Mouse (Mus musculus) hindbrain, postnatal 0 days (tissue): ENCODE results near the gene Dact1. TPM values are rescaled to one million over a fixed set of nuclear protein-coding genes. Genes with fewer than 3 reads are reported as not detected.

Experiments
- ATAC-seq: fragments of 200-750 bp; cut with Nextera tagmentation; 2 replicates; pipeline ENCODE4 v1.8.0; 2017; ENCODE audit warnings: mild to moderate bottlenecking, moderate TSS enrichment, moderate library complexity
- DNase-seq: peaks from one replicate; pipeline ENCODE4 v3.0.0-alpha.2; 2015; ENCODE audit warnings: low spot score
- H3K27ac ChIP-seq: fragments of 300-500 bp; sonication (generic); 2 replicates; pipeline ENCODE4 v1.5.1; 2014; ENCODE audit warnings: mild to moderate bottlenecking
- H3K27me3 ChIP-seq: fragments of 300-500 bp; sonication (generic); 2 replicates; pipeline ENCODE4 v1.6.1; 2014; ENCODE audit warnings: low read length, mixed read lengths; ENCODE audit not compliant: insufficient read depth
- H3K36me3 ChIP-seq: fragments of 300-500 bp; sonication (generic); 2 replicates; pipeline ENCODE4 v1.6.1; 2014; ENCODE audit warnings: low read length, mixed read lengths; ENCODE audit not compliant: insufficient read depth
- H3K4me1 ChIP-seq: fragments of 300-500 bp; sonication (generic); 2 replicates; pipeline ENCODE4 v1.6.1; 2014; ENCODE audit warnings: antibody characterized with exemption, low read length, mixed read lengths; ENCODE audit not compliant: insufficient read depth
- H3K4me2 ChIP-seq: fragments of 300-500 bp; sonication (generic); 2 replicates; pipeline ENCODE4 v1.6.1; 2014; ENCODE audit warnings: low read depth, mild to moderate bottlenecking, low read length, moderate library complexity, mixed read lengths
- H3K4me3 ChIP-seq: fragments of 300-500 bp; sonication (generic); 2 replicates; pipeline ENCODE4 v1.5.1; 2014; ENCODE audit warnings: low read length
- H3K9ac ChIP-seq: fragments of 300-500 bp; sonication (generic); replicated peaks from 2 replicates; pipeline ENCODE4 v1.6.1; 2014; ENCODE audit warnings: mild to moderate bottlenecking, low read length, moderate library complexity, mixed read lengths
- H3K9me3 ChIP-seq: fragments of 300-500 bp; sonication (generic); 2 replicates; pipeline ENCODE4 v1.6.1; 2016; ENCODE audit warnings: low read length, mixed read lengths
- CTCF ChIP-seq: IDR thresholded peaks from 2 replicates; pipeline ENCODE4 v1.5.1; 2016; ENCODE audit warnings: antibody characterized with exemption, control low read depth, low read depth
- WGBS: fragments of 180-500 bp; shearing (Covaris S2); extraction: QIAGEN DNeasy Blood & Tissue Kit; methylation state at CpG from one replicate; pipeline ENCODE4 v1.1.7; 2014; 5-methylcytosine and 5-hydroxymethylcytosine counted together
- polyA plus RNA-seq: library from polyadenylated mRNA; unstranded; fragments of >200 nt; fragmentation: Nextera tagmentation; extraction: Ambion mirVana; gene quantifications from 2 replicates; pipeline ENCODE4 v1.2.1, GENCODE M21; 2015
- total RNA-seq: library from RNA; depleted of rRNA; stranded (reverse); fragments of >200 nt; gene quantifications from 2 replicates; pipeline ENCODE4 v1.2.3, GENCODE M21; 2014

Gene Dact1
- total and polyA plus RNA-seq, 2 experiments from 2014 or later: 12.7 to 40.8 TPM

DNA sequence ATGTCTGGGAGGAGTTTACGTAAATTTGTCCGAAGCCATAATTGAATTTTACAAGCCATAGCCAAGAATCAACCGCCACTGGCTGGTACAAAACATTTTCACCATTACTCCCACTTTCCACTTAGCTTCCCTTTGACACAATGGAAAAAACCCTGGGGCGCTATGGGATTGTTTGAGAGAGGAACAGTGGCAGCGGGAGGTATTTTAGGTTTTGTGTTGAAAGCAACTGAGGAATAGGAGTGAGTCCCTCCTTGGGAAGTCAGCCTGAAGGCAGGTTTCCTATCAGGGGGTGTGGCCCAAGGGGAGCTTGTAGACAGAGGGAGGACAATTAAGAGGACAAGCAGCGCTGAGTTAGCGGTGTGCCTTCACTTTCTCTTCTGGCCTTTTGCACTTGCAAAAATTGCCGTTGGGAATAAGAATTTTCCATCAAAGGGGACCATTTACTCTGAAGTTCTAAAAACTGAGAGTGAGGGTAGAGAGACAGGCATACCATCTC is 38.8 kb downstream of the Dact1 start:
- no peak overlapping the region for H3K4me3 ChIP-seq
- H3K4me1 ChIP-seq: no peaks in the 10 kb centered on the region
- TF ChIP-seq CTCF: no peak
- H3K9ac ChIP-seq: no peak overlapping the region
- no peak for ATAC-seq
- H3K27ac ChIP-seq: no peak overlapping the region
- no peaks in the 10 kb centered on the region for H3K27me3 ChIP-seq
- no peaks in the 10 kb centered on the region for H3K36me3 ChIP-seq
- no peaks in the 10 kb centered on the region for H3K9me3 ChIP-seq
- WGBS: 58% methylated on average over 8 of the region's 8 CpGs
- H3K4me2 ChIP-seq: no peak overlapping the region
- no peak for DNase-seq

DNA sequence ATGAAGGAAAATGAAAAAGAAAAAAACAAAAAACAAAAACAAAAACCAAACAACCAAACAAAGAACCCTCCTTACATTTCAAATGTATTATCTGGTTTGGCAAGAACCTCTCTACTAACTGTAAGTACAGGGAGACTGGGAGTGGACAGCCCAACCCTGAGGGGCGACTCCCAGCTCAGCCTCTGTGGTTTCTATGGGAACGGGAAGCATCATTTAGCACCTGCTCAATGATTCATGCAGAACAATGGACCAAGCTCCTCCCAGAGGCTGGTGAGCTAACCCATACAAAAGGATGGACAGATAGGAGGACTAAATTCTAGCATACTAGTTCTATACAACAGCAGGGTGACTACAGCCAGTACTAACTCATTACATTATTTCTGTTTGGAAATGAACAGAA is 40.4 kb downstream of the Dact1 start:
- no peaks in the 10 kb centered on the region for H3K9me3 ChIP-seq
- no peaks in the 10 kb centered on the region for H3K27me3 ChIP-seq
- no peak overlapping the region for H3K4me3 ChIP-seq
- TF ChIP-seq CTCF: no peak
- WGBS: 51% methylated on average over 2 of the region's 2 CpGs
- peaks cover 2% of the 10 kb centered on the region; the same call in 1 of the 2 replicates for H3K4me1 ChIP-seq
- no peak overlapping the region for H3K27ac ChIP-seq
- H3K9ac ChIP-seq: no peak overlapping the region
- H3K4me2 ChIP-seq: no peak overlapping the region
- H3K36me3 ChIP-seq: no peaks in the 10 kb centered on the region
- DNase-seq (no peak), ATAC-seq (0 out of 2 replicates have a peak, but pooled peaks have one; percentile 35)

DNA sequence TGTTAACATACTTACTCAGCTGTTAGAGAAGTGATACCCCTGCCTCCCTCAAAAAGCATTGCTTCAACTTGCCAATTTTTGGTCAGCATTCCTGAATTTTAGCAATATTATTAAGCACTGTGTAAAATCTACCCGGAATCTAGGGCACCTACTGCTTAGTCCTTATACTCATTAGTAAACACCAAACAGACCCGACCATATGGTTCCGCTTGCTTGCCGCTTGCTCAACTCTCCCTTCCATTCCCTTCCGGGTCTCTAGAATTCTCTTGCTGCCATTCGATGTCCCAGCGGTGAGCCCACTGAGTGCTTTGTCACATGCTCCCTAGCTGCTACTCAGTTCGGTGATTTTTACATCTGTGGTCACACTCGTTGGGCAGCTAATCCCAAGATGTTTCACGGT is 45.0 kb downstream of the Dact1 start:
- H3K4me1 ChIP-seq: peaks cover 2% of the 10 kb centered on the region; the same call in 1 of the 2 replicates
- DNase-seq: peak; percentile 20
- whole genome bisulfite sequencing: 43% methylated on average over 10 of the region's 10 CpGs
- no peak overlapping the region for H3K4me3 ChIP-seq
- no peak for ATAC-seq
- H3K27ac ChIP-seq: no peak overlapping the region
- H3K4me2 ChIP-seq: no peak overlapping the region
- no peaks in the 10 kb centered on the region for H3K9me3 ChIP-seq
- no peaks in the 10 kb centered on the region for H3K36me3 ChIP-seq
- H3K27me3 ChIP-seq: no peaks in the 10 kb centered on the region
- no peak for TF ChIP-seq CTCF
- no peak overlapping the region for H3K9ac ChIP-seq

DNA sequence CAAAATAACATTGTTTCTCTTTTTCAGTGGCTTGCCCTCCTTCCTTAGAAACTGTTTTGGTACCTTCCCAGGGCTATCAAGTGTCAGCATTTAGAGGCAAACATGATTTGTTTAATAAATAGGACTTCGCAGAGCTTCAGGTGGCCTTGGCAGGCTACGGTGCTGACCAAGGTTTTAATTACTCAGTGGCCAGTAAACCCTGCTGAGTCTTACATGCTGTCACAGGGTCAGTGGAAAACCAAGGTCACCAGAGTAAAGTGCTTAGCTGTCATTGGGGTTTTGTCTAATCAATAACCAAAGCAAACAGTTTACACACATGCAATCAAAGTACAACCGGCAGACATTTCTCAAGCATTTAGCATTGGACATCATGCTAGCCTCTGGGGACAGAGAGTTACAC is 45.4 kb downstream of the Dact1 start:
- Histone ChIP-seq H3K36me3 (no peaks in the 10 kb centered on the region), H3K4me1 (peaks cover 2% of the 10 kb centered on the region; the same call in 1 of the 2 replicates), H3K9me3 (no peaks in the 10 kb centered on the region), H3K4me3 (no peak overlapping the region), H3K27me3 (no peaks in the 10 kb centered on the region), H3K4me2 (no peak overlapping the region), H3K27ac (no peak overlapping the region), H3K9ac (no peak overlapping the region)
- DNase-seq (no peak), ATAC-seq (no peak)
- no peak for TF ChIP-seq CTCF
- WGBS: 57% methylated on average over 3 of the region's 3 CpGs

DNA sequence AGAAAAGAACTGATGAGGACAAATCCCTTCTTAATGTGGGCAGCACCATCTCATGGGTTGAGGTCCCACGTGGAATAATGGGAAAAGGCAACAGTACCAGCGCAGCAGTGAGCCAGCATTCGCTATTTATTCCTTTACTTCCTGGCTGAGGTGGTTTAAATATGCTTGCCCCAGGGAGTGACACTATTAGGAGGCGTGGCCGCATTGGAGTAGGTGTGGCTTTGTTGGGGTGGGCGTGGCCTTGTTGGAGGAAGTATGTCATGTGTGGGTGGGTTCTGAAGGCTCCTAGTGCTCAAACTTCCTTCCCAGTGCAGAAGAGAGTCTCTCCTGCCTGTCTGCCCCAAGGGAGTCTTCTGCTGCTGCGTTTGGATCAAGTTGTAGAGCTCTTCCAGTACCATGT is 51.9 kb downstream of the Dact1 start:
- DNase-seq (no peak), ATAC-seq (no peak)
- H3K27me3 ChIP-seq: no peaks in the 10 kb centered on the region
- H3K4me3 ChIP-seq: no peak overlapping the region
- H3K4me1 ChIP-seq: 0 out of 2 replicates have a peak, but pooled peaks cover 8% of the 10 kb centered on the region
- no peak for TF ChIP-seq CTCF
- H3K36me3 ChIP-seq: no peaks in the 10 kb centered on the region
- no peaks in the 10 kb centered on the region for H3K9me3 ChIP-seq
- 93% methylated on average over 7 of the region's 7 CpGs for WGBS
- no peak overlapping the region for H3K4me2 ChIP-seq
- no peak overlapping the region for H3K27ac ChIP-seq
- no peak overlapping the region for H3K9ac ChIP-seq

DNA sequence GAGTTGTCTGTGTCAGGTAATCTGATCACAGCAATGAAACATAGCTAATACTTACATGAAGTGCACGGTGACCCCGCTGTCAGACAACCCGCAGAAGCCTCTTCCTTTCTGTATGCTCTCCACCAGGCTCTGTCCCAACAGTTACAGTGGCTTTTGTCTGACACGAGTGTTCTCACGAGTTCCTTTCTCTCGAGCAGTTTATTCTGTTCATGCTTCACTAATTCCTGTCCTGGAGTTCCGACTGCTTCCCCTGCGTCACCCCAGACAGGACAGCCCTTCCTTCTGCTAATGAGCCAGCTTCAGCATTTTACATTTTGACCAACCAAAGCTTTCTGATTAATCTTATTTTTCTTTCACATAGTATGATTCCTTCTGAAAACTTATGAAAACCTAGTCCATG is 52.7 kb downstream of the Dact1 start:
- H3K27me3 ChIP-seq: no peaks in the 10 kb centered on the region
- no peak for TF ChIP-seq CTCF
- no peak overlapping the region for H3K4me3 ChIP-seq
- no peak for DNase-seq
- H3K4me2 ChIP-seq: no peak overlapping the region
- no peak for ATAC-seq
- no peak overlapping the region for H3K27ac ChIP-seq
- 0 out of 2 replicates have a peak, but pooled peaks cover 8% of the 10 kb centered on the region for H3K4me1 ChIP-seq
- no peak overlapping the region for H3K9ac ChIP-seq
- H3K36me3 ChIP-seq: no peaks in the 10 kb centered on the region
- no peaks in the 10 kb centered on the region for H3K9me3 ChIP-seq
- 51% methylated on average over 8 of the region's 8 CpGs for WGBS

DNA sequence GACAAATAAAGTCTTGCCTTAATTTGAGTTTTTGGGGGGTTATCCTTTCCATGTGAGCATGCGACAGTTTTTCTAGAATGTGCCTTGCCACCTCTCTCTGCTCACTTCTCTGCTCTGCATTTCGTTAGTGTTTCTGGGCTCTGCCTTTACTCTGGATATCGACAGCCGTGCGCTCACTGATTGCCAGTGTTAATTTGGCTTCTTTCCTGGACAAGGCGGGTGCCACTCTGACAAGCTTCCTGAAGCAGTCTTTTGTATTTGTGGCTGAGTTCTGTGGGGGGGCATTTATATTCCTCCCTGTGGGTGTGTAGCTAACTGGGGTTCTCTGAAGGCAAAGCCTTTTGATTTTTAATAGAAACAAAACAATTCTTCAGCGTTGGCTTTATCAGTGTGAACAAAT is 54.4 kb downstream of the Dact1 start:
- Histone ChIP-seq H3K4me3 (no peak overlapping the region), H3K9ac (no peak overlapping the region), H3K9me3 (no peaks in the 10 kb centered on the region), H3K27me3 (no peaks in the 10 kb centered on the region), H3K36me3 (no peaks in the 10 kb centered on the region), H3K4me1 (0 out of 2 replicates have a peak, but pooled peaks cover 8% of the 10 kb centered on the region), H3K4me2 (no peak overlapping the region), H3K27ac (0 out of 2 replicates have a peak overlapping the region, but pooled peaks have one; percentile 42)
- peak; percentile 67 for DNase-seq
- WGBS: 38% methylated on average over 7 of the region's 7 CpGs
- no peak for TF ChIP-seq CTCF
- ATAC-seq: 0 out of 2 replicates have a peak, but pooled peaks have one; percentile 39
